Comparison of ENCODE assay signal across 8 mouse cellular contexts in the genomic region with DNA sequence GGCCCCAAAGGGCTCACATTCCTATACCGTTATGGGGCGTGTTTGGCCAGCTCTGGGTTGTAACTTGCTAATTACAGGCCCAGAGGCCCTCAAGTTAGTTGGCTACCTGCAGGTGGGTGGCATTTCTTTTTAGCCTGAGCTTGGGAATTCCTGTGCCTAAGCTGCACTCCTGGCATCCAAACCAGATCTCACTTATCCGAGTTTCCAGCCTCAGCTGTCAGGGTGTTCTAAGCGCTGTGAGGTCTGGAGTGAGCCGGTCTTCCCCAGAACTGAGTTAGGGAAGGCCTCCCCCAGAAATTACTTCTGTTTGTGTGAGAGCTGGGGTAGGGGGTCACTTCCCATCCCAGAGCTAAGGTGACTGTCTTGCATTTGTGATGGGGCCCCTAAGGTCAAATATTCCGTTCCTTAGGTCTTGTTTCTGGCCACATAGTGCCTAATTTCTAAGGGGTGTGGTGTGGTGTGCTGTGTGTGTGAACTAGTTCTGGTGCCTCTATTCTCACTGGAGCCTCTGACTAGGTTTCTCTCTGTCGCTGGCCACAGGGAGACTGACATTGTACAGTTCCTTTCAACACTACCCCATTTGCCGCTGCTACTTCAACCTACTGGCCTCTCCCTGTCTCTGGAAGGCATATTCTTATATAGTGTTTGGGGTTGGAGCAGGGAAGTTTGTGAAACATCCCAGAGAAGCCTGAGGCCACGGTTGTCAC. TPM values are rescaled to one million over a fixed set of nuclear protein-coding genes. Genes with fewer than 3 reads are reported as not detected.
A peak's percentile ranks its signal among the peaks of the same experiment; 100 is the strongest.
DNase-seq lines count a peak whose midpoint lies in the region; ATAC-seq and TF ChIP-seq lines count a peak whose summit lies in the region.

No protein-coding gene starts in this region.

- DNase-seq in gastrocnemius, adult 2 months = no peak
- no peak for DNase-seq in gastrocnemius, postnatal 4 days (ENCODE audit: low spot score in 2 of 2)
- peak; percentile 38 for DNase-seq in G1E (ENCODE audit: low spot score)
- no peak for DNase-seq in urinary bladder, postnatal 4 days (ENCODE audit: low spot score in 2 of 2)
- no peak for DNase-seq in layer of hippocampus, postnatal 36 days
- no peak for DNase-seq in left cerebral cortex, adult 18-20 months (ENCODE audit: low spot score in 2 of 2)

- 6% methylated on average over 9 of the region's 9 CpGs for WGBS in heart, embryonic 16.5 days
- 2% methylated on average over 9 of the region's 9 CpGs for whole genome bisulfite sequencing in liver, embryonic 16.5 days (ENCODE audit: insufficient replicate concordance)

- peak overlapping the region; percentile 91 for H3K4me3 ChIP-seq in gastrocnemius, adult 2 months
- H3K4me3 ChIP-seq in G1E (ENCODE audit: low read depth, low read length) = peak overlapping the region; percentile 79
- H3K4me3 ChIP-seq in heart, embryonic 16.5 days (ENCODE audit: low read length) = peak overlapping the region; percentile 93
- H3K4me3 ChIP-seq in liver, embryonic 16.5 days (ENCODE audit: low read depth, low read length) = peak overlapping the region; percentile 90

- TF ChIP-seq CTCF in gastrocnemius, adult 2 months (IDR thresholded peaks at IDR 0.05) = no peak
- TF ChIP-seq CTCF in G1E (IDR thresholded peaks at IDR 0.05; ENCODE audit: low read depth, low read length) = no peak

- no peaks in the 10 kb centered on the region for H3K27me3 ChIP-seq in G1E (ENCODE audit: insufficient read depth, low read length)
- H3K27me3 ChIP-seq in heart, embryonic 16.5 days (ENCODE audit: control insufficient read depth, insufficient read depth, low read length) = no peaks in the 10 kb centered on the region
- H3K27me3 ChIP-seq in liver, embryonic 16.5 days (ENCODE audit: control insufficient read depth, insufficient read depth, low read depth, low read length) = no peaks in the 10 kb centered on the region

- peak overlapping the region; percentile 94 for H3K4me2 ChIP-seq in heart, embryonic 16.5 days (ENCODE audit: low read depth, low read length)
- H3K4me2 ChIP-seq in liver, embryonic 16.5 days (ENCODE audit: low read depth, low read length) = peak overlapping the region; percentile 97

- H3K9ac ChIP-seq in heart, embryonic 16.5 days (ENCODE audit: low read length) = peak overlapping the region; percentile 99
- peak overlapping the region; percentile 97 for H3K9ac ChIP-seq in liver, embryonic 16.5 days (ENCODE audit: low read depth, low read length)

- no peak for ATAC-seq in G1E (ENCODE audit: extremely low read depth, insufficient number of reproducible peaks, low FRiP score, poor library complexity, severe bottlenecking)
- ATAC-seq in heart, embryonic 16.5 days (replicated peaks; ENCODE audit: extremely low read depth, insufficient read depth, low FRiP score) = no peak
- ATAC-seq in liver, embryonic 16.5 days (ENCODE audit: low read depth) = no peak

- H3K4me1 ChIP-seq in G1E (ENCODE audit: insufficient read depth, low read depth, low read length) = peaks cover 75% of the 10 kb centered on the region
- peaks cover 38% of the 10 kb centered on the region for H3K4me1 ChIP-seq in heart, embryonic 16.5 days (ENCODE audit: control insufficient read depth, insufficient read depth, low read length)
- peaks cover 77% of the 10 kb centered on the region for H3K4me1 ChIP-seq in liver, embryonic 16.5 days (ENCODE audit: control insufficient read depth, low read depth, low read length)

- no peaks in the 10 kb centered on the region for H3K9me3 ChIP-seq in G1E (replicated peaks)
- no peaks in the 10 kb centered on the region for H3K9me3 ChIP-seq in heart, embryonic 16.5 days (replicated peaks; ENCODE audit: control insufficient read depth, low read length)
- no peaks in the 10 kb centered on the region for H3K9me3 ChIP-seq in liver, embryonic 16.5 days (replicated peaks; ENCODE audit: control insufficient read depth, low read length)

- intact Hi-C loops in gastrocnemius, adult 2 months (cut with DNase I) = no loop called here

- peaks cover 48% of the 10 kb centered on the region for H3K36me3 ChIP-seq in G1E (replicated peaks)
- H3K36me3 ChIP-seq in heart, embryonic 16.5 days (ENCODE audit: control insufficient read depth, insufficient read depth) = peaks cover 13% of the 10 kb centered on the region
- peaks cover 10% of the 10 kb centered on the region for H3K36me3 ChIP-seq in liver, embryonic 16.5 days (ENCODE audit: control insufficient read depth, insufficient read depth)

- peak overlapping the region; percentile 99 for H3K27ac ChIP-seq in gastrocnemius, adult 2 months
- peak overlapping the region; percentile 96 for H3K27ac ChIP-seq in heart, embryonic 16.5 days (ENCODE audit: low read length)
- H3K27ac ChIP-seq in liver, embryonic 16.5 days (ENCODE audit: low read length) = peak overlapping the region; percentile 91

RNA-seq across cellular contexts. Expression of a gene that starts 1.4 kb away (rescaled TPM):
- 10 to 100 TPM; 19.6 to 23.4 TPM for total RNA-seq in gastrocnemius, adult 2 months (2021)
- 10 to 100 TPM; 56.0 to 61.5 TPM for total RNA-seq in gastrocnemius, postnatal 4 days (2021)
- 284 and 285 TPM in 2 replicates for total RNA-seq in G1E (2014; fragmentation: Nextera tagmentation)
- total RNA-seq in G1E (2017) = 197 and 249 TPM in 2 replicates
- 459 and 654 TPM in 2 replicates for polyA plus RNA-seq in G1E (2012)
- polyA plus RNA-seq in heart, embryonic 16.5 days (2015; fragmentation: Nextera tagmentation; extraction: Ambion mirVana) = 139 and 145 TPM in 2 replicates
- 111 and 117 TPM in 2 replicates for polyA plus RNA-seq in liver, embryonic 16.5 days (2015; fragmentation: Nextera tagmentation; extraction: Ambion mirVana)
- 10 to 100 TPM; 59.4 to 62.9 TPM for total RNA-seq in layer of hippocampus, postnatal 36 days (2021)
- 10 to 100 TPM; 42.0 to 43.5 TPM for total RNA-seq in left cerebral cortex, adult 18-20 months (2021)

RNA-seq across cellular contexts. Expression of a gene that starts 9.0 kb away (rescaled TPM):
- total RNA-seq in gastrocnemius, adult 2 months (2021) = not detected
- 1 to 10 TPM in 1 of 2 experiments, under 1 TPM in 1; 0.57 to 1.1 TPM for total RNA-seq in gastrocnemius, postnatal 4 days (2021)
- 15.2 and 29.8 TPM in 2 replicates for total RNA-seq in G1E (2014; fragmentation: Nextera tagmentation)
- total RNA-seq in G1E (2017) = 9.4 and 10.3 TPM in 2 replicates
- polyA plus RNA-seq in G1E (2012) = 1.1 and 1.4 TPM in 2 replicates
- 0.60 and 0.79 TPM in 2 replicates for polyA plus RNA-seq in heart, embryonic 16.5 days (2015; fragmentation: Nextera tagmentation; extraction: Ambion mirVana)
- polyA plus RNA-seq in liver, embryonic 16.5 days (2015; fragmentation: Nextera tagmentation; extraction: Ambion mirVana) = 2.2 and 2.5 TPM in 2 replicates
- 1 to 10 TPM in 1 of 2 experiments, under 1 TPM in 1; 0.94 to 1.4 TPM for total RNA-seq in layer of hippocampus, postnatal 36 days (2021)
- total RNA-seq in left cerebral cortex, adult 18-20 months (2021) = under 1 TPM; 0.59 to 0.91 TPM

RNA-seq across cellular contexts. Expression of a gene that starts 34.1 kb away (rescaled TPM):
- total RNA-seq in gastrocnemius, adult 2 months (2021) = 10 to 100 TPM; 45.8 to 46.9 TPM
- total RNA-seq in gastrocnemius, postnatal 4 days (2021) = 10 to 100 TPM; 68.7 to 78.2 TPM
- 32.3 and 33.5 TPM in 2 replicates for total RNA-seq in G1E (2014; fragmentation: Nextera tagmentation)
- total RNA-seq in G1E (2017) = 14.7 and 15.1 TPM in 2 replicates
- 3.8 and 4.8 TPM in 2 replicates for polyA plus RNA-seq in G1E (2012)
- polyA plus RNA-seq in heart, embryonic 16.5 days (2015; fragmentation: Nextera tagmentation; extraction: Ambion mirVana) = 28.1 and 31.4 TPM in 2 replicates
- 8.8 and 9.5 TPM in 2 replicates for polyA plus RNA-seq in liver, embryonic 16.5 days (2015; fragmentation: Nextera tagmentation; extraction: Ambion mirVana)
- total RNA-seq in layer of hippocampus, postnatal 36 days (2021) = 10 to 100 TPM; 19.8 to 22.2 TPM
- total RNA-seq in left cerebral cortex, adult 18-20 months (2021) = 10 to 100 TPM; 24.3 to 24.4 TPM

RNA-seq across cellular contexts. Expression of a gene that starts 34.9 kb away (rescaled TPM):
- 10 to 100 TPM; 23.9 to 26.4 TPM for total RNA-seq in gastrocnemius, adult 2 months (2021)
- total RNA-seq in gastrocnemius, postnatal 4 days (2021) = 10 to 100 TPM; 22.8 to 26.8 TPM
- total RNA-seq in G1E (2014; fragmentation: Nextera tagmentation) = 49.1 and 49.7 TPM in 2 replicates
- total RNA-seq in G1E (2017) = 31.4 and 36.0 TPM in 2 replicates
- polyA plus RNA-seq in G1E (2012) = 77.5 and 97.0 TPM in 2 replicates
- polyA plus RNA-seq in heart, embryonic 16.5 days (2015; fragmentation: Nextera tagmentation; extraction: Ambion mirVana) = 24.7 and 28.2 TPM in 2 replicates
- 21.5 and 23.2 TPM in 2 replicates for polyA plus RNA-seq in liver, embryonic 16.5 days (2015; fragmentation: Nextera tagmentation; extraction: Ambion mirVana)
- total RNA-seq in layer of hippocampus, postnatal 36 days (2021) = 10 to 100 TPM; 19.3 to 19.4 TPM
- total RNA-seq in left cerebral cortex, adult 18-20 months (2021) = 10 to 100 TPM; 17.0 to 19.7 TPM

RNA-seq across cellular contexts. Expression of a gene that starts 41.0 kb away (rescaled TPM):
- 10 to 100 TPM; 10.6 to 11.7 TPM for total RNA-seq in gastrocnemius, adult 2 months (2021)
- total RNA-seq in gastrocnemius, postnatal 4 days (2021) = 10 to 100 TPM; 22.5 to 24.5 TPM
- total RNA-seq in G1E (2014; fragmentation: Nextera tagmentation) (157 and 159 TPM in 2 replicates), G1E (2017) (120 and 128 TPM in 2 replicates)
- 66.1 and 72.8 TPM in 2 replicates for polyA plus RNA-seq in G1E (2012)
- 20.1 and 21.5 TPM in 2 replicates for polyA plus RNA-seq in heart, embryonic 16.5 days (2015; fragmentation: Nextera tagmentation; extraction: Ambion mirVana)
- polyA plus RNA-seq in liver, embryonic 16.5 days (2015; fragmentation: Nextera tagmentation; extraction: Ambion mirVana) = 12.2 and 13.0 TPM in 2 replicates
- 10 to 100 TPM; 36.0 to 40.2 TPM for total RNA-seq in layer of hippocampus, postnatal 36 days (2021)
- 10 to 100 TPM; 33.1 to 34.7 TPM for total RNA-seq in left cerebral cortex, adult 18-20 months (2021)

Comparison
In these comparisons a context has a peak if more than half of its experiments do, and no peak if none do; other contexts are left out.
1. RNA of a gene that starts 9.0 kb away (total RNA-seq): 9.4 to 29.8 TPM in G1E; 0.94 to 1.4 TPM in layer of hippocampus, postnatal 36 days, 0.57 to 1.1 TPM in gastrocnemius, postnatal 4 days, 0.59 to 0.91 TPM in left cerebral cortex, adult 18-20 months and not detected in gastrocnemius, adult 2 months; every median in the first group is over 4 times any median in the second.
2. Peak in every context shown above with its lines, with median percentiles within 50 percentile points of each other: H3K27ac ChIP-seq and H3K4me3 ChIP-seq.